Mouse (Mus musculus) T-helper 17 cell (primary cell): Measurements from ENCODE around the gene Pde7b.

Experiments used
- in situ Hi-C, 2 experiments: fragments of 300-600 bp; cut with MboI, MseI; formaldehyde crosslinking; loops; 1 replicate in 1 of 2; 2 replicates in 1 of 2; pipeline ENCODE4 v1.15.1; 2025; ENCODE audit warnings: high pct_unique_total_duplicates in 2 of 2

Pde7b gene

GRCm38 (mm10) chr10:20495051-20495450, 229.8 kb downstream of the Pde7b start:
- in situ Hi-C loops = no loop called here

- in situ Hi-C loops = no loop called here
These were observed 230.9 kb downstream of the Pde7b start for GRCm38 (mm10) chr10:20493826-20494455.

DNA sequence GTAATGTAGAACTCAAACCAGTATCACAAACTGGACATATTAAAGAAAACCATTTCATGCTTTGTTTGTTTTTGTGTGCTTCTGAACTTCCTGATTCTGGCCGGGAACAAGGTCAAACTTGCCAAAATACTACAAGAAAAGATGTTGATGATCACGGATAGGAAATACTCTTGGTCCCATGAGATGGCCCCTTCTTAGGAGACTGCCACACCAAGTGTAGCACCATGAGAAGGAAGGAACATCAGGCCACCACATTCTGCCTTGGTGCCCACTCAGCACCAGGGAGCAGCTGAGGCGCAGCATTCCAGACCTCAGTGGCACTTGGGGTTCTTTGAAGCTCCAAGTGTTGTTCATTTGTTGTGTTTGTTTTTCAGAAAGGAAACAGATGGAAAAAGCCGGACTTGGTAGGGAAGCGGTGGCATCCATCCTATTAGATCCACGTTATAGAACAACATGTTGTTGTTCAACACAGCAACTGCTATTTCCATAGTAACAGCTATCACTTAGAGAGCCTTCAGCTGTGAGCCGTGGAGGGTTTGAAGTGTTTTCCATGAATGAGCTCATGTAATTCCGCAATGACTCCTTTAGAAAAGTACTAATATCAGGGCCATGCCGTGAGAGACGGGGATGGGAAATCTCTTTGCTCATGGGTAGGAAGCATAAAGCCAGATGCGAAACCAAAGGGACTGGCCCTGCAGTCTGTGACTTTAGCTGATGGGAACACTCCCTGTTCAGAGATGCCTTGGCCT, 232.5 kb downstream of the Pde7b start:
- in situ Hi-C loops = no loop called here

GRCm38 (mm10) chr10:20490775-20491174, 234.1 kb downstream of the Pde7b start:
- in situ Hi-C loops = no loop called here

DNA sequence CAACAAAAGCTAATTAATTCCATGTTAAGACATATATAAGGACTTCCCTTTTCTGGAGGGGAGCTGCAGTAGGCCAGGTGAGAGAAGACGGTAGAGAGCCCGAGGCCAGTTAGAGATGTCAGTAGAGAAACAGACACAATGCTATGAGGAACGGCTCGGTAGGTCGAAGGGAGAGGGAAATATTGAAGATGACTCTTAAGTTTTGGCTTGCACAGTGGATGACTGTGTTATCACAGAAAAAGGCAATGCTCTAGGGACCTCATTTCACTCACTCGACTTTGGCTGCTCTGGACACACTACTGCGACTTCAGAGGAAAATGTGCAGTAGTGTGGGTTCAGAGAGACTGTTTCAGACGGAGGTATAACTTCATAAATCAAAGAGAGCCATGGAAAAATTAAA, 234.6 kb downstream of the Pde7b start:
- in situ Hi-C loops = no loop called here

DNA sequence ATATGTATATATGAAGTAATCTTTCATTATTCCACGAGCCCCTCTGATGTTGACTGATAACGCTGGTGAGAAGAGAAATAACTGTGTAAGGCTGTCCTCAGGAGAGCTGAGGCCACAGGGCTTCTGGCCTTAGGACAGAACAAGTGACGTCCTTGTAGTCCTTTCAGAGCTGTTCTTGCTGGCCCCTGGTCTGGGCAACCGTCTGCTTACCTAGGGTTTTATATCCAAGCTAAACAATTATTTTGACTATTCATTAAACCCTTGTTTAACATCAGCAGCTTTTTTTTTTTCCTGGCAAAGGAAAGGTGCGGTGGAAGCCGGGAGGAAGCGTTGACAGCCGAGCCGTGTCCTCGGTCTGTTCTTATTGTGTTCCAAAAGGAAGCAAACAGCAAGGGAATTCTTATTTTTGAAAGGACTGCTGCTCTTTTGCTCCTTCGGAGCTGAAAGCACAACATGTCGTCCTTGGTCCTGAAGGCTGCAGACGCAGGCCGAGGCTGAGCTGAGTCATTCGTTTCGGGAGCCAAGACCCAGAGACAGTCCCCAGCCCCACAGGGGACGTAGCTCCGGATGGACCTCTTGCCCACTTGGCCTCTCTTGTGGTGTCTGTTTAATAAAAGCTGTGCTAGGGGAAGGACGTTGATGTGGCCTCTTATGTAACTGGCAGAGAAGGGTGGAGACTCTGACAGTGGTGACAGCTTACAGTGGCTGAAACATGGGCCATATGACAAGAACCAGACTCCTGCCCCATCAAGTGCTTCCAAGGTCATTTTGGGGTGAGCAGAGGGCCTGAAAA, 238.2 kb downstream of the Pde7b start:
- in situ Hi-C loops = no loop called here

DNA sequence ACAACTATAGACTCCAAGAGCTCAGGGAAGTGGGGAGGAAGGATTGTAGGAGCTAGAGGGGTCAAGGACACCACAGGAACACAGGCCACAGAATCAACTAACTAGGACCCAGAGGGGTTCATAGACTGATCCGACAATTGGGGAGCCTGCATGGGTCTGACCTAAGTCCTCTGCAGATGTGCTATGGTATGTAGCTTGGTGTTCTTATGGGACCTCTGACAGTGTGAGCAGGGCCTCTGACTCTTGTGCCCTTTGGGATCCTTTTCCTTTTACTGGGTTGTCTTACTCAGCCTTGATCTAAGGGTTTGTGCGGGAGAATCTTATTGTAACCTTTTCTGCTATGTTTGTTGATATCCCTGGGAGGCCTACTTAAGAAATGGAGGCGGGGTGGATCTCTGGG, 239.1 kb downstream of the Pde7b start:
- in situ Hi-C loops = no loop called here

GRCm38 (mm10) chr10:20479481-20479880, 245.4 kb downstream of the Pde7b start:
- in situ Hi-C loops = no loop called here

GRCm38 (mm10) chr10:20478456-20478855, 246.4 kb downstream of the Pde7b start:
- in situ Hi-C loops = no loop called here

DNA sequence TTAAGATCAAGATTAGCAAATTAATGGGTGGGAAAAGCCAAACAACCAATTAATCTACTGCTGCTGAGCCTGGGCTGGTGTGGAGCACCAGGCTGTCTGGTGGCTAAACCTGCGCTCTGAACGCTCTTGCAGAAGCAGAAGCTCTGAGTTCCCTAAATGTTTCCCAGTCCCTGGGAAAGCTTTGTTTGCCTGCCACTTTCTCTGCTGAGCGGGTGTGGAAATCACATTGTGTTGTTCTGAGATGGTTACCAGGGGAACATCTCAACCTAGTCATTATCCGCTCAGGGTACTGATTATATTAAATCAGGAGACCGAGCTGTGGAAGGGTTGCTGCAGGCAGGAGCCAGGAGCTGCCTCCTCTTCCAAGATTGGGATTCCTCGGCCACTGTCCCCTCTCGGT, 250.0 kb downstream of the Pde7b start:
- in situ Hi-C loops = no loop called here

DNA sequence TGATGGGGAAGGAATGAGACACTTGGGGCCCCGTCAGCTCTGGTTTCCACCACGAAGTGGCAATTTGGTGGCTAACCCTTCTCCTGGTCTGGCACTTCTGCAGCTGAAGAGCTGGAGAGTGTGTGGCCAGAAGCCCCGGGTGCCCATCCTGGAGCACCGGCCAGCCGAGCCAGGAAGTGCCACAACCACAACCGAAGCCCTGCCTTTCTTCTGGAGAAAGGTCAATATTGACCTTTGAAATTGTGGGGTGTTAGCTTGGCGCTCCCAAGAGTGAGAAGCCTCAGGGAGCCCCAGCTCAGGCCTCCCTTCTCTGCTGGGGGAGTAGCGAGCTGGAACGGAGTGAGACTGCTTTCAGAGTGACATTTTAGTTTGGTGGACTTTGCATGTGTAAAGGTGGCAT, 250.8 kb downstream of the Pde7b start:
- in situ Hi-C loops = no loop called here

DNA sequence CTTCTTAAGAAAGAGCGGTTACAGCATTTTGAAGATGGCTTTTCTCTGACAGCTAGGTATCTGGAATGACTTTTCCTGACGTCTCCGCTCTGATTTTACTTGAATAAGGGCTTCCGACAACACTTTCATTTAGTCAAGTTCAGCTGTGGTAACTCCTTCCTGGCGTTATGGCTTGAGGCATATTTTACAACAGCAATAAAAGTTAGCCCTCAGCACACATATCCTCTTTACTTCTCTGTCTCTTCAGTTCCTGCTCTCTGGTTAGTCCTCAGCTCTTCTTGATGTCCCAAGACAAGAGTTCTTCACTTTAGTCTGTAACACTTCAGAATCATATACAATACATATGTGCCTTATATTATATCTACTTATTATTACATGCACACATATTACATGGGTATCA, 251.4 kb downstream of the Pde7b start:
- in situ Hi-C loops = no loop called here

GRCm38 (mm10) chr10:20472007-20472406, 252.9 kb downstream of the Pde7b start:
- in situ Hi-C loops = no loop called here

DNA sequence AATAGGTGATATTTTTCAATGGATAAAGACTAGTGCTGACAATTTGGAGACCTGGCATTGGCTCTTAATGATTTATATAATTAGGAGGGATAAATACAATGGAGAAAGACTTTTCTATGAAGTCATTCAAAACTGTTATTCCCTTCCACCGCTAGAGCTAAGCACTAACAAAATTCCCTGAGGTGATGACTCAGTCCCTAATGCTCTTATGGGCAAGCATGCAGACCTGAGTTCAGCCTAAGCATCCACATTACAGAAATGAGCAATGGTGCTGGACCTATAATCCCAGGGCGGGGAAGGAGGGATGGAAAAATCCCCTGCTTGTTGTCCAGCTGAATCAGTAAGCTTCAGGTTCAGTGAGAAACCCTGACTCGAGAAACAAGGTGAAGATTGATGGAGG, 260.2 kb downstream of the Pde7b start:
- in situ Hi-C loops = no loop called here

DNA sequence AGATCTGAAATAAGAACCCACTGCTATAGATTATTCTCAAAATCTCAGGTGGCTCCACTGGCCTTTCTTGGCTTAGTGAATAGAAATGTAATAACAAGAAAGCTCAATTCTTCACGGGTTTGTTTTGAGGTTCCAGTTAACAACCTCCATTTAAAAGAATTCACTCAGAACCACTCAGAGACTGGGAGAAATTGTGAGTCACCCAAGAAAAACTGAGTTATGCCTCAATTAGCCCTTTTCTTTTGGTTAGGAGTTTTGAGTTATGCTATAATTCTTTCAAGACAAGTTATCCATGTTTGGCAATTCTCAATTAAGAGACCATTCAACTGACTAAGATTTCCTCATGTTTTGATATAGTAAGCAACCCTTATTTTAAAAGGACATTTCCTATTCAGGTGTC, 260.9 kb downstream of the Pde7b start:
- in situ Hi-C loops = no loop called here

GRCm38 (mm10) chr10:20462596-20462995, 262.3 kb downstream of the Pde7b start:
- in situ Hi-C loops = no loop called here

DNA sequence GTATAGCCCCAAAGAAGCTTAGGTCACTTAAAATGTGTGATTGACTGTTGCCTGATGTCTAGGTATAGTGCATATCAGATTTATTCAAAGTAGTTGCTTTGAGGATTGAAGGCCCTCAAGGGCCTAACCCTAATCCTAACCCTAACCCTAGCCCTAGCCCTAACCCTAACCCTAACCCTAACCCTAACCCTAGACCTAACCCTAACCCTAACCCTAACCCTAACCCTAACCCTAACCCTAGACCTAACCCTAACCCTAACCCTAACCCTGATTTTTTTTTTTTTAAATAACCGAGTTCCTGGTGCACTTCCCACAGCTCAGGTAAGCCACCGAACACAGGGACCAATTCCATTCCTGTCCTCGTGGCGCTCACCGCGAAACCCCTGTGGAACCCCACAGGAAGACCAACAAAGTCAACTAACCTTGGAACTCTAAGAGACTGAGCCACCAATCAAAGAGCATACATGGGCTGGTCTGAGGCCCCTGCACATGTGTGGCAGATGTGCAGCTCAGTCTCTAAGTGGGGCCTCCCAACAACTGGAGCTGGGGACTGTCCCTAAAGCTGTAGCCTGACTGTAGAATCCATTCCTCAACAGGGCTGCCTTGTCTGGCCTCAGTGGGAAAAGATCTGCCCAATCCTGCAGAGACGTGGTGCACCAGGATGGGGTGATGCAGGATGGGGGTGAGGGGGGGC, 265.1 kb downstream of the Pde7b start:
- in situ Hi-C loops = no loop called here

- in situ Hi-C loops = no loop called here
These were observed 265.7 kb downstream of the Pde7b start for GRCm38 (mm10) chr10:20459160-20459559.

- in situ Hi-C loops = no loop called here
These were observed 270.4 kb downstream of the Pde7b start for GRCm38 (mm10) chr10:20454387-20455065.

DNA sequence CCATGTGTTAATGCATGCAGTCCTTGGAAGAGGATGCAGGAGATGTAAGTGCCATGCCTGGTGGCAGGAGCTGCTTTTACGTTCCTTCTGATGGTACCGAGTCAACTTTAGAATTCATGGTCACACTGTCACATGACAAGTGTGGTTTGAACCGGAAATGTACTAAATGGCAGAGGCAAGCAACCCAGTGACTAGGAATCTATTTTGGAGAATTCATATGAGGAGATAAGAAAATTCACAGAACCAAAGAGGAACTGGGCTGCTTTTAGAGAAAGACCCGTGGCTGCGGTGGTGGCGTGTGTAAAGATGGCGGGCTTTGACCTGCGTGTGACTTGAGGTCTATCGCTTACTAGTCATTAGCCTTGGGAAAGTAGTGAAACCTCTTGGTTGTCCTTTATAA, 287.4 kb downstream of the Pde7b start:
- in situ Hi-C loops = no loop called here

DNA sequence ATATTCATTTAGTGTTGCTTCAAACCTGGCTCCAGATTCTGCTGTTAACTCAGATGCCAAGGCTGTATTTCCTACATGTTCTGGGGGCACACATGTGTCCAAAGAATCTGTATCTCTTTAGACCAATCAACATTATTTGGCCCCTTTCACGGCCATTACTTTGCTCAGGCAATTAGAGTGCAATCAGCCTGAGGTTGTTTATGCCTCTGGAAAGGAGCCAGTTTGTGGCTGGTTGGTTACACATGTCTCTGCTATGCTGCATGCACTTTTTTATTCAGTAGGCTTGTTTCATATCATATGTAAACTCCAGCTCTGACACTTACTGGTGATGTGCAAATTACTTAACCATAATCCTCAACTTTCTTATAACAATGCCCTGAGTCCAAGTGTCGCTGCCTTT, 287.9 kb downstream of the Pde7b start:
- in situ Hi-C loops = no loop called here
